Mouse (Mus musculus): ENCODE measurements around the gene Sipa1l2.

Sipa1l2 gene

DNA sequence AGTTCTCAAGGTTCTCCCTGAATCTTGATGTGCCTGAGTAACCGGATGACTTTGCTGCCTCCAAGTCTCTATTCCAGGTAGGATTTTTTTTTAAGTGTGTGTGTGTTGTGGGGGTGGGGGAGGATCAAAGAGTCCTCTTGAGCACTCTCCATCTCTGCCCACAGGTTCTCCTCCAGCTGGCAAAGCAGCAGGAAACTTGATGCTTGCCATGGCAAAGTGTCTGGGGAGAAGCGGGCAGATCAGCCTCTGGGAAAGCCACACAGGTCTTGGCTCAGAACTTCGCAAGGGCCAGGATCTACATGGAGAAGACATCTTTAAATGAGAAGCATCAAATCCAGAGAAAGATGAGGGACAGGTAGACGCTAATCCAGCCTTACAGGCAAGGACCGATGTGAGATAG is 10.8 kb upstream of the Sipa1l2 start:
- no peak for DNase-seq (ENCODE audit: low spot score in 2 of 2)

DNA sequence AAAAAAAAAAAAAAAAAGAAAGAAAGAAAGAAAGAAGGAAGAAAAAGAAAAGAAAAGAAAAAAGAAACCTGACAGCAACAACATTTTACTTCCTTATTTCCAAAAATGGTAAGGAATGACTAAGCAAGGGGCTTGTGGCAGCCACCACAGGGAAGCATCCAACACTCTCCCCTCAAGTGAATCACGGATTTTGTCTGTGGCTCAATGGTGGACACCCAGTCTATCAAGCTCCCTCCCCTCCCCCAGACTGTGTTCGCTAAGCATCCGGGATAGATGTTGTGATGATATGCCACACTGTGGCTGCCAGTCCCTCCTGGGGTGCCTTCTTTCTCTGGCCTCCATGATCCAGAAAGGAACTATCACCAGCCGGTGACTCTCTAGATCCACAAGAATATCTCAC is 6.5 kb upstream of the Sipa1l2 start:
- no peak for DNase-seq (ENCODE audit: low spot score in 2 of 2)

DNA sequence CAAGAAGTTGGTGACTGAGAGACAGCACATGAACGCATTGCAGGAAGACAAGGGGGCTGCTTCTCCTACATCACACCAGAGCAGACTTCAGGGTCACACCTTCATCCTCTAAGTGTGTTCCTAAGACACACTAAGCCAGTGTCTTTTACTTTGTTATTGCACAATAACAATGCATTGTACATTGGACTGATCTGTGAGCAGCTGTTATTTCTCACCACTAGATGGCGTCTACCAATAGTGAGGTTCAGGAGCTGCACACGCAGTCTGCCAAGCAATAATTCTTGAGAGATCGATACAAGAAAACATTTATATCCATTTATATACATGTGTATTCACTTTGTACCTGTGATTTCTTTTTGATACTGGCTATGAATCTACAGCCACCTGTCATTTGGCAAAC is 4.7 kb upstream of the Sipa1l2 start:
- peak in 1 of 2 experiments; percentile 39 for DNase-seq (ENCODE audit: low spot score in 2 of 2)

DNA sequence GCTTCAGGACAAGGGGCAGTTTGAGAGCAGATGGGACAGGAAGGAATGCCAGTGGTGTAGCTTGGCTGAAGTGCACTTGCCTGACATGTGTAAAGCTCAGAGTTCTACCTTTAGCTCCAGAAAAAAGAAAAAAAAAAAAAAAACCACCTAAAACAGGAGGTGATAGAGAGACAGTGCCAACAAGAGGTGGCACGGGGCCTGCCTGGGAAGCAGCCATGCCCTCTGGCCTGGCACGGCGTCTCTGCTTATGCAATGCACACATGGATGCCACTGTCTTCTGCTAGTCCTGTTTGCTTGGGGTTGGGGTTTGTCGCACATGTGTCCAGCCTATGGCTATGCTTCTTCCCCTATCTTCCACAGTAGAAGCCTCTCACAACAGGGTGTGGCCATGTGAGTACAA is 2.6 kb upstream of the Sipa1l2 start:
- no peak for DNase-seq (ENCODE audit: low spot score in 2 of 2)

DNA sequence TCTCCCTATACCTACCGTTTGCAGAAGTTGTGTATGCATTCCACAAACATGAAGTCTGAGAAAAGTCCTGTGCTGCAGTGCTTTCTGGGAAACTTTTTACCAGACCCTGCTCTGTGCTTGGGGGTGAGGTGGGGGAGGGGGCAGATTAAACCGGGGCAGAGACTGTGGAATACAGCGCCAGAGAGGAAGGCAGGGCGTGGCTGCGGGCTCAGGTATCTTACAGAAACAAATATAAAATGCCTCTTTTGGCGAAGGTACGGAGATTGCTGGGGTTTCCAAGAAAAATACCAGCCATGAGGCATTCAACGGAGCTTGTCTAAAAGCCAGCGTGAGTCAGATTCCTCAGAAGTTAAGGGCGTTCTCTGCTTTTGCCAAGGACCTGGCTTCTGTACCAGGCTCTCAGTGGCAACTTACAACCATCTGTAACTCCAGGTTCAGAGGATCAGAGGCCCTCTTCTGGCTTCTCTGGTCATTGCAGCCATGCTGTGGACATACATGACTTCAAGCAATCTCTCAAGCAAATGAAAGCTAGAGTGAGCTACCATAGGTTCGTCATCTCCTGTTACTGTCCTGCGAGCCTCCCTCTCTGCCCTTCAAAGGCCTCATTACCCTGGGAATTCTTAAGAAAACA is 1.3 kb upstream of the Sipa1l2 start:
- DNase-seq (ENCODE audit: low spot score in 2 of 2), result no peak

DNA sequence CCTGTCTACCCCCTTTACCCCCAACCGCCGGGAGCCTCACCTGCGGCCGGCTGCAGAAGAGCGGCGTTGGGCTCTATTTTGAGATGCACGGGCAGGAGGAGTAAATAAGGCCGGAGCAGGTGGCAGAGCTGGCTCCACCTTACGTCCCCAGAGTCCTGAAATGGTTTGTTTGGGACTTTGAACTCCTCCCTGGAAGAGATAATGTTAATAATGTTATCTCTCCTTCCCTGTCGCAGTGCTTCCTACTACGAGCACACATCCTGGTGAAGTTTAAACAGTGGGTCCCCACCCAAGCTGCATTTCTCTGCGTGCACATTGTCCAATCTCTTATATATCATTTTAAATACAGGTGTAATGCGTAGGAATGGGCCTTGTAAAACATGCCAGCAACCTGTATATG is 781 bp upstream of the Sipa1l2 start:
- DNase-seq (ENCODE audit: low spot score in 2 of 2), result no peak

DNA sequence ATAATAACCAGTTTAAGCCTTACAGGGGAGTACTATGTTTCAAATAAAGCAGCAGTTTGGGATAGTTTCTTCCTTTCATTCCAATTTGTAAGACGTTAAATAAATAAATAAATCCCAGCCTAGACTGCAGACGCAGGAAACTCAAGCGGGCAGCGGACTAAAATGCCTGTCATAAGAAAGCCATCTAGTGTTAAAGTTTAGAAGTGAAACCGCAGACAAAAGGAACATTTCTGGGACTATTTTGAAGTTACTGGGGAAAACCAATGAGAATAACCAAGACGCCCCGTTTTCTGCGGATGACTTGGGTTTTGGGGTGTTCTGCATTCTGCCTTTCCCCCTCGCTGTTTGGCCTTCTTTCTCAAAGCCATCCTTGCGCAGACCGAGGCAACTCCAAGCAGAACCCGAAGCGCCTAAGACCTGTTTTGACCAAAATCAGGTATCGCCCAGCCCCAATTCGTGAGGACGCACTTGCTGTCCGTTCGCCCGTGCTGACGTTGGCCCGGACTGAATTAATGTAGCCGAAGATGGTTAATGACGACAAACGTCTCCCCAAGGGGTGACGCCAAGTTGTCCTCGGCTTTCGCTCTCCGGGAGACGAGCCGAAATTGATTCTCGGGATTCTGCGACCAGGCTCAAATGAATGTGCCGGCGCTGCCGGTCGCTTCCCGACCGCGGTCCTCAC is 616 bp downstream of the Sipa1l2 start:
- DNase-seq (ENCODE audit: low spot score in 2 of 2), result peak in 1 of 2 experiments; percentile 55

DNA sequence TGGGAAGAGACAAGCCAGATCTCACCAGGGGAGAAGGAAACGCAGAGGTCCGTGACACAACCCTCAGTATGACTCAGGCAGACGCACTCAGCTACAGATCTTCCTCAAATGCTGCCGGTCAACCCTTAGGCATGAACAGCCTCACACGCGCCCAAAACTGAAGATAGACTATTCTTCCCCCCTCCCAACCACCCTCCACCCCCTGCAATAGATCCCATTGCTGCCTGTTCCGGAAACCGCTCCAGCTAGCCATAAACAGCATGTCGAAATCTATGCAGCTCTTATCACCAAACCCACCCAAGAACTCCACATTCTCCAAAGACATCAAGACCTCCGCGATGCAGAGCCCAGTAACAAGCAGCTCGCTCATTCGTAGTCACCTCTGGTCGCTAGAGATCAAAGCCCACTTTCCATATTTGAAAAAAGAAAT is 1.2 kb downstream of the Sipa1l2 start:
- DNase-seq (ENCODE audit: low spot score in 2 of 2), result no peak

DNA sequence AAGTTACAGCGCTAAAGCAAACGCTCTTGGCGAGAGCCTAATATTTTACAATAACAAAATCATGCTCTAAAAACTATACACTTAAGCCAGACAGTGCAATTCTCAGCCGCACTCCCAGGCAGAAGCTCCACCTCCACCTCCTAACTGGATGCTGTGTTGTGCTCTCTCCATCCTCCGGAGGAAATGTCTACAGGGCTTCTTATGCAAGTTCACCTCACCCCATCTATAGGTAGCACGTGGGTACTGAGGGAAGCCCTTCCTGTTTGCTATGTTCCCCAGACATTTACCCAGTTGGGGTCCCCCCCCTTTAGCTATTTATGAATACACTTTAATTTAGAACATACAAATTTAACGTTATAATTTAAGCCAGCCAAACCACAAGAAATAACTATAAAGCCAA is 2.0 kb downstream of the Sipa1l2 start:
- no peak for DNase-seq (ENCODE audit: low spot score in 2 of 2)

DNA sequence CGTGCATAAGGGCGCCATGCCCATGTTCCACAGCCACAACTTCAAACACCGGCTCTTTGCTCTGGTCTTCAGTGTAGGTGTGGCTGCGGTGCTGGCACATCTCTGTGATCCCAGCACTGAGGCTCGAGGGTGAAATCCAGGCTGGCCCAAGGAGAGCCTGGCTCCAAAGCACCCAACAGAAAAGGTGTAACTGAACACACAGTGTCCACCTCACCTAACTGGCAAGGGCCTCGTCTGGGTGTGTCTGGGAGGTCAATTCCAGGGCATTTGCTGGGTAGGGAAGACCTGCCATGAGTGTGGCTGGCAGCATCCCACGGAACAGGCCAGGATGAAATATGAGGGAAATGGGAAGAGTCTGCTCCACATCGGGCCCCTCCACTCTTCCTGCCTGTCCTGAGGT is 6.7 kb downstream of the Sipa1l2 start:
- DNase-seq (ENCODE audit: low spot score in 2 of 2), result no peak

DNA sequence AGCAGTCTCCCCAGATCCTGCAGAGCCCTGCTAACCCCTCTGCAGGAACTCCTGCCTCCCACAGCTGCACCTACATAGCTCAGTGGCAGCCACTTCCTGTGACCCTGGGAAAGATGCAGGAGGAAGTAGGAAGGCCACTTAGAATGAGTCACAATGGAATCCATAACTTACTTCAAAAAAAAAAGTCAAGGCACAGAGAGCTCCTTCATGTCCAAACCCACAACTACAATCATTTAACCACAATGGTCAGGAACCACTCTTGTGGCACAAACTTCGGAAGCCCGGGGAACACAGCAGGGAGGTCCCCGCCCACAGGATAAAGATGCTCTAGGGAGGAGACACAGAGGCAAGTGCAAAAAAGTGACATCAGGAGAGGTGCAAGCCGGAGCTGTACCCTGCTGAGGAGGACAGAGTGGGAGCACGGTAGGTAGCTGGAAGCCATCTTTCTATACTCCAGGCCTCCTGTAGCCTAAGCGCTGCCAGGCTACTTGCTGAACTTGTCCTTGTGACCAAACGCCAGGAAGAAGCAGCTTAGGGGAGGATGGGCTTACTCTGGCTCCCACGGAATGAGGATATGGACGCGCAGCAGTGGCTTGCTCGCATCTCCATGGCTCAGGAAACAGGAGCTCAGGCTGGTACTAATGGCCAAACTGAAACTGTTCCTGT is 8.7 kb downstream of the Sipa1l2 start:
- DNase-seq (ENCODE audit: low spot score in 2 of 2), result no peak

DNA sequence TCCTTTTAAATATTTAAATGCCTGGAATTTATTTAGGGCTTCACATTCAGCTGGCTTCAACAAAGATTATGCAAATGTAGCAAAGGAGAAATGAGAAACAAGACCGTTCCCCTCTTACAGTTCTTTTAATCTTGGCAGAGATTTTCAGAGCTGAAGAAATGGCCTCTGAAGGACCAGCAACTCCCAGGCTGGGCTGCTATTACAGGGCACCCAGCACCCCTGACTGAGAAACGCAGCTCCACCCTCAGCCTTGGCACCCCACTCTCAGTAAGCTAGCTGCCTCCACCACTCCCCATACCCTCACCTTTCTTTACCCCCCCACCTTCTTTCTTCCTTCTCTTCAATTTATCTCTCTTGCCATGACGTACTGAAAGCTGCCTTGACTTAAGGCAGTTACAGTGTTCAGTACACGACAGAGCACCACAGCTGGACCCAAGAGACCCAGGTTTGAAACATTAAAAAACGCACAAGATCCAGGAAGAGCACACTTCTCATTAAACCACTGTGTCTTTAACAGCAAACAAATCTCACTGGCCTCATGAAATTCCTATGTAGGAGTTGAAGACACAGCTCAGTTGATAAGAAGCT is 10.4 kb downstream of the Sipa1l2 start:
- no peak for DNase-seq (ENCODE audit: low spot score in 2 of 2)

DNA sequence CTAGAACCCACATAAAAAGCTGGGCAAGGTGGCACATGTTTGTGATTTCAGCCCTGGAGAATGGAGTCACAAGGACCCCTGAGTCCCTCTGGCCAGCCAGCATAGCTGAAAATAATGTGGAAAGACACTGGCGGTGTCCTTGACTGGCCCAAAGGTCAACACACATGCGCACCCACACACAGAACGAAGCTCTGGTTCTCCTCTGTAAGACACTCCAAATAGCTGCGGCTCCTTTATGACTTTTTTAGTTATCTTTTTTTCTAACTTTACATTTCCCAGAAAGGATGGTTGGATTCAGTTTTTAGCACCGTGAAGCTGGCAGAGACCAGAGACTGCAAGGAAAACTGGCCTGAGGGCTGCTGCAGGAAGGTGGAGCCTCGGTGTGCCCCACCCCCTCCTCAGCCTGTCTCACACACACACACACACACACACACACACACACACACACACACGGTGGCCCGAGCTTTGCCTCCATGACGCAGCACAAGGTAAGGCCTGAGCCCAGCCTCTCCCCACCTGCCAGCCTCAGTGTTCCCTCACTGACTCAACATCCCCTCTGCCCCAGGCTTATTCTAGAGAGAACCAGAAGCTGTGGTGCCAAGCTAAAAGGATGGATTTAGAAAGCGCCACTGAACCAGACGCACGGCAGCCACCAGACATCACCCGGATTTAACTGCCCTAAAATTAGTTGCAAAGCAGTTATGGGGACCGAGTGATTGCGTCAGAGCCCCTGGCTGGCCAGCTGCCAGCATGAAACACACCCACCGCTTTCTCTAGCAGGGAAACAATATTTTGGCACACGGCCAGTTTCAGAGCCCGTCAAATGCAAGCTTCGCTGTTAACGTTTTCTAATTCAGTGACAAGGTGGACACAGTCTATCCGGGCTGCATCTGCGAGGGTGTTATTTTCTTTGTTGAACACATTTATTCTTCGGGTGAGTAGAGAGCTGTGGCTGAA is 11.2 kb downstream of the Sipa1l2 start:
- DNase-seq (ENCODE audit: low spot score in 2 of 2), result peak; percentile 80 to 93

DNA sequence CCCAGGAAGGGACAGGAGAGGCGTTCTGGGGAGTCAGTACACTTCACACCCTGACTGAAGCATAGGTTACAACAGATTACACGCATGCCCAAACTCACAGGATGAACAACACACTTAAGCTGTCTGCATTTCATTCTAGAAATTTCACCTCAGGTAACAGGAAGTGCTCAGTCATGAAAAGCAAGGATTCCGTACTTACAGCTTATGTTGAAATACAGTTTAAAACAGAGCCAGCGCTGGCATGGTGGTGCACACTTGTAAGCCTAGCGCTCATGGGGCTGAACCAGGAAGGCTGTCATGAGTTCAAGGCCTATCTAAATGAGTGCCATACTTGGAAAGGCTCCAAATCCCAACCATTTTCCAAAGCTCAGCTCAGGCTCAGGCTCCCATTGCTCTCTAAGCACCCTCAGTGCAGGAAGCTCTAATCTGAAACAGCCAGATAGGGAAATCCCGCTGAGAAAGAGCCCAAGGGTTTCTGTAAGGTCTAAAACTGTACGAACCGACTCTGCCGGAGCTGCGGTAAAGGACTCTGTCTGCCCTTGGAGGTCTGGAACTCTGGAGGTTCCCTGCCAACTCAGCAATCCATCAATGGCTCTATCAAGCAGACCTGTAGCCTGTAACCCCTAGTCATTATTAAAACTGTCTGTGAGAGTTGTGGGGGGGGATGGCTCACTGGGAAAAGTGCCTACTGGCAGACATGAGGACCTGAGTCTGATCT is 12.1 kb downstream of the Sipa1l2 start:
- DNase-seq (ENCODE audit: low spot score in 2 of 2), result no peak

DNA sequence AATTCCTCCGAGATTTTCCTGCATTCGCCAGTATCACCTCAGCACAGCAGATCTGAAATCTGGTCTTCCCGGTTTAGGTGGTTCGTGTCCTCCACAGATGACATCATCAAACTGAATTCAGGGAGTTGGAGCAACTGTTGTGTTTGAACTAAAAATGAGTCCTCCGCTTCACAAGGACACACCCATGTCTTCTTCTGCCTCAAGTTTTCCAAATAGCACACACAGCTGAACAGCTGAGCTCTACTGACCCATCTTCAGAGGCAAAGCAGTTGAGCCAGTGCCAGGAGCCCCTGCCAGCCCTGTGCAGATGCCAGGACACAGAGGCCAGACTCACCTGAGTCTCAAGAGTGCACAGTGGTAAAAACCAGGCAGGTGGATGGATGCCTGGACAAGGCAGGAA is 12.9 kb downstream of the Sipa1l2 start:
- no peak for DNase-seq (ENCODE audit: low spot score in 2 of 2)

DNA sequence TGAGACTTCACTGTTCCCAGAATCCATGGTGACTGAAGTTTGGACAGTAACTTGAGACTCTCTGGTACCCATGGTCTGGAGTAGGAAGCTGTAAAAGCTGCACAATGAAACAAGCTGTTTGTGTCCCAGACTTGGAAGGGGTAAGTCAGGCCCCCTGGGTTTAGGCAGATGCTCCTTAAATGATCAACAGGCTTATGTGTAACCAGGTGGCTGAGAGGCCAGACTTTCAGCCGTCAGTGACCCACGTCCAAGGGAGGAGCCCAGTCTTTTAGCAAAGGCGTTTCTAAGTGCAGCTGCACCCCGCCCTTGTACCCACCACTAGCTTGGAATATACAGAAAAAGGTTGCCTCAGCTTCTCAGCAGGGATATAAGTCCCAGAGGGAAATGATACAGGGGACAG is 19.0 kb downstream of the Sipa1l2 start:
- no peak for DNase-seq (ENCODE audit: low spot score in 2 of 2)

DNA sequence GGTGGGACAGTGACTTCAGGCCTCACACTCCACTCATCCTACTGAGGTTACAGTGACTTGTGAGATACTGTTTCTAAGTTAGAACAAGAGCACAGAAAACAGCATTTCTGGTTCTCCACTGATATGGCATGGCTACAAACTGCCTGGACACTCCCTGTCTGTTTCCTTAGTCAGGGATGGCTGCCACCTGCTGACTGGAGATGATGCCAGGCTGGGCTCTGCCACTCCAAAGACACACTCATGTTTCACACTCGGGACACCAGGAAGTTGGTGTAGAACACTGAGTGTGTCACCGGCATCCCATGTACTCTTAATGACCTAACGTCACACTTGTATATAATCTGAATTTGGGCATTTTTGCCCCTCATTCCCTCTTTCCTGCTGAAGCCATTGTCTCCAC is 22.3 kb downstream of the Sipa1l2 start:
- DNase-seq (ENCODE audit: low spot score in 2 of 2), result no peak

DNA sequence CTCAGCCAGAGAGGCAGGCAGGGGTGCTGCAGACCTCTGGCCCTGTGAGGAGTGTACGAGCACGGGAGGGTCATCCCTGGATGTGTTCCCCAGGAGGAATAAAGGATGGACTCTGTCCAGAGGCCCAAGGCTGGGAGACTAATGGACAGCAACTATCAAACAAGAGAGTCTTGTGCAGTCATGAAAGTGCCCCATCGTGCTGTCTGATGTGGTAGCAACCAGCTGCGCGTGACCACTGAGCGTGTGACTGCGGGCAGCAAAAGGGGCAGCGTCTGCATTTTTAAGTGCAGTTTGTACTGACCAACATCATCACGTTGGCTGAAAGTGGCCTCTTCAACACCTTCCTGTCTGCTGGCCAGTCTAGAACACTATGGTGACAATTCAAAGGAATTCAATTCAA is 23.7 kb downstream of the Sipa1l2 start:
- no peak for DNase-seq (ENCODE audit: low spot score in 2 of 2)

DNA sequence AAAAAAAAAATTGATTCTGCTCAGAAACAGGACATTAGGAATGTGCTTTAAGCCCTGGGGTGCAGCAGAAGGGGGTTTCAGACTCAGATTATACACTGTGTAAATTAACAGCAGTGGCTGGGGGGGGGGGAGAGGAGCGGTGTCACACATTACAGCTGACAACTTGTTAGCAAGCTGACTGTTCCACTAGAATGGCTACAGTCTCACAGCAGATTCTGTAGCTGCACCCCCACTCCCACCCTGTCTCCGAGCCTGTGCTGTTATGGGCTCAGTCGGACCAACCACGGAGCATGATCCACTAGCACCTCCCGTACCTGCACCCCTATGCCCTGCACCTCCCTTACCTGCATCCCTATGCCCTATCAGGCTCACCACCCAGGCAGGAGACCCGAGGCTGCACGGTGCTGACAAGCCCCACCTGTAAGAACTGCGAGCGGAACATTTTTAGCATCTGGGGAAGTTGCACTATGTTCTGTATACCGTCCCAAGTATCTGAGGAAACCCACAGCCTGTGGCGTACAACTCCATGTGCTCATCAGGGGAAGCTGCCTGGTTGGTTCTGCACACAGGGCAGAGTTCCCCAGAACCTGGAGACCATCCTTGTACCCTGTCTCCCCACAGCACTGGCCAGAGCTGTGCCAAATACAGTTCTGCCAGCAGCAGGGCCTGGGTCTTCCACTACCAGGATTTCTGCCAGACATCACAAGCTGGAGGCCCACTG is 26.6 kb downstream of the Sipa1l2 start:
- DNase-seq (ENCODE audit: low spot score in 2 of 2), result no peak
